Mouse (Mus musculus) 3T3-L1 (cell line): ENCODE data around the gene Btaf1.

ENCODE experiments used
- DNase-seq: peaks from one replicate; pipeline ENCODE4 v3.0.0-alpha.2; 2015; ENCODE audit warnings: low read depth, low spot score

Gene Btaf1

GRCm38 (mm10) chr19:37020951-37021350 is 95.1 kb downstream of the Btaf1 start:
- DNase-seq, result no peak

- no peak for DNase-seq
Observed at GRCm38 (mm10) chr19:37022146-37022545, 96.3 kb downstream of the Btaf1 start.

- DNase-seq, result no peak
Observed at GRCm38 (mm10) chr19:37025839-37026319, 100.0 kb downstream of the Btaf1 start.

GRCm38 (mm10) chr19:37026408-37026807 is 100.5 kb downstream of the Btaf1 start:
- DNase-seq, result no peak

GRCm38 (mm10) chr19:37029771-37030170 is 103.9 kb downstream of the Btaf1 start:
- DNase-seq, result peak; percentile 61

GRCm38 (mm10) chr19:37031446-37031845 is 105.6 kb downstream of the Btaf1 start:
- DNase-seq, result no peak

- no peak for DNase-seq
Observed at GRCm38 (mm10) chr19:37032364-37032763, 106.5 kb downstream of the Btaf1 start.

GRCm38 (mm10) chr19:37040906-37041305 is 115.0 kb downstream of the Btaf1 start:
- DNase-seq, result no peak

- no peak for DNase-seq
Observed at GRCm38 (mm10) chr19:37044431-37044830, 118.6 kb downstream of the Btaf1 start.

- no peak for DNase-seq
Observed at GRCm38 (mm10) chr19:37048507-37048906, 122.6 kb downstream of the Btaf1 start.

- peak; percentile 92 for DNase-seq
Observed at GRCm38 (mm10) chr19:37050643-37051345, 124.9 kb downstream of the Btaf1 start.

GRCm38 (mm10) chr19:37055976-37056556 is 130.2 kb downstream of the Btaf1 start:
- DNase-seq, result no peak

- peak; percentile 91 for DNase-seq
Observed at GRCm38 (mm10) chr19:37057161-37057905, 131.5 kb downstream of the Btaf1 start.

- DNase-seq, result peak; percentile 94
Observed at GRCm38 (mm10) chr19:37059623-37060022, 133.7 kb downstream of the Btaf1 start.

GRCm38 (mm10) chr19:37060078-37060477 is 134.2 kb downstream of the Btaf1 start:
- DNase-seq, result peak; percentile 44
